Mouse (Mus musculus) ES-E14 (cell line): ENCODE data around the gene Tctex1d1. TPM values are rescaled to one million over a fixed set of nuclear protein-coding genes. Genes with fewer than 3 reads are reported as not detected.

ENCODE experiments used
- DNase-seq: peaks from one replicate; pipeline ENCODE4 v3.0.0-alpha.2; 2013; ENCODE audit warnings: low read depth, low spot score
- H3K27ac ChIP-seq: 2 replicates; pipeline ENCODE4 v1.5.1; 2012; ENCODE audit warnings: low read depth, mild to moderate bottlenecking, low read length, moderate library complexity, mixed read lengths; ENCODE audit not compliant: poor library complexity, insufficient read depth, severe bottlenecking
- H3K36me3 ChIP-seq: 2 replicates; pipeline ENCODE4 v1.6.1; 2012; ENCODE audit warnings: mild to moderate bottlenecking, low read length, moderate library complexity, mixed read lengths; ENCODE audit not compliant: control insufficient read depth, poor library complexity, insufficient read depth, severe bottlenecking
- H3K4me1 ChIP-seq, 2 experiments: fragments of 150-350 bp in 1 of 2; sonication (generic) in 1 of 2; 2 replicates each; pipeline ENCODE4 v1.6.1; 2012; ENCODE audit warnings: low read length in 2 of 2, mild to moderate bottlenecking in 1 of 2, mixed read lengths in 1 of 2; ENCODE audit not compliant: control insufficient read depth in 2 of 2, insufficient read depth in 2 of 2, poor library complexity in 1 of 2
- H3K4me3 ChIP-seq, 2 experiments: fragments of 150-350 bp in 1 of 2; sonication (generic) in 1 of 2; 2 replicates each; pipeline ENCODE4 v1.5.1; 2012; ENCODE audit warnings: low read length in 2 of 2, low read depth in 1 of 2, mild to moderate bottlenecking in 1 of 2, mixed read lengths in 1 of 2; ENCODE audit not compliant: insufficient read depth in 1 of 2, poor library complexity in 1 of 2, severe bottlenecking in 1 of 2
- H3K9ac ChIP-seq: 2 replicates; pipeline ENCODE4 v1.6.1; 2012; ENCODE audit warnings: low read depth, mild to moderate bottlenecking, low read length, mixed read lengths; ENCODE audit not compliant: poor library complexity, insufficient read depth, severe bottlenecking
- H3K9me3 ChIP-seq: fragments of 150-350 bp; sonication (generic); 2 replicates; pipeline ENCODE4 v1.6.1; 2012; ENCODE audit warnings: low read depth, mild to moderate bottlenecking, low read length; ENCODE audit not compliant: control insufficient read depth, insufficient read depth
- CHD2 ChIP-seq: IDR thresholded peaks from 2 replicates; pipeline ENCODE4 v1.6.1; 2014; ENCODE audit warnings: mild to moderate bottlenecking, low read depth, low read length, inconsistent platforms
- HCFC1 ChIP-seq: IDR thresholded peaks from 2 replicates; pipeline ENCODE4 v1.6.1; 2012; ENCODE audit warnings: low read length, inconsistent platforms, borderline replicate concordance; ENCODE audit not compliant: insufficient read depth
- MAFK ChIP-seq: IDR thresholded peaks from 2 replicates; pipeline ENCODE4 v1.6.1; 2014; ENCODE audit warnings: mild to moderate bottlenecking, low read depth, low read length, inconsistent platforms; ENCODE audit not compliant: insufficient read depth
- ZC3H11A ChIP-seq: IDR thresholded peaks from 2 replicates; pipeline ENCODE4 v1.6.1; 2012; ENCODE audit warnings: low read depth, mild to moderate bottlenecking, inconsistent platforms, low read length, borderline replicate concordance
- ZNF384 ChIP-seq: IDR thresholded peaks from 2 replicates; pipeline ENCODE4 v1.6.1; 2012; ENCODE audit warnings: low read depth, low read length, inconsistent platforms
- in situ Hi-C, 2 experiments: fragments of 600-800 bp; cut with MboI; formaldehyde crosslinking; loops; one replicate each; pipeline ENCODE4 v1.15.1; 2025; ENCODE audit warnings: low sequenced_read_pairs in 2 of 2, inconsistent platforms in 1 of 2; ENCODE audit not compliant: unreplicated experiment in 2 of 2
- total RNA-seq: library from RNA; depleted of rRNA; stranded (reverse); fragments of 300-350 nt; gene quantifications from 2 replicates; pipeline ENCODE4 v1.2.3, GENCODE M21; 2012

Gene Tctex1d1
- total RNA-seq, 1 experiment: not detected

DNA sequence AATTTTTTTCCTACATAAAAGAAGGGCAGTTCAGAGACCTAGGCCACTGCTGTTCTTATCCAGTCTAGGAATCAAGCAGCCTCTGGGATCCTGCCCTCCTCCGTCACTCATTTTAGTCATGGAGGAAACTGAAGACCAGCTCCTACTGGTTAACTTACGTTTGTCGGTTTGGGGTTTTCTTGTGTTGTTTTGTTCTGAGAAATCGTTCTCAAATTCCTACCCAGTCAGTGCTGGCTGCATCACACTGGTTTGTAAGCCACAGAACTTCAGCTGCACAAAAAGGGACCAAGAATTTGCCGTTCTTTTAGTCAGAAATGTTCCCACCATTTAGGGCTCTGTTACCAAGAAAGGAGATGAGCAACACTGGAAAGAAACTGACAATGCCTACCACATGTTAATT is 11.0 kb downstream of the Tctex1d1 start:
- Histone ChIP-seq H3K27ac (no peak overlapping the region), H3K9ac (no peak overlapping the region), H3K9me3 (no peaks in the 10 kb centered on the region), H3K4me3 (no peak overlapping the region), H3K4me1 (no peaks in the 10 kb centered on the region), H3K36me3 (no peaks in the 10 kb centered on the region)
- TF ChIP-seq MAFK (no peak), HCFC1 (no peak), ZC3H11A (no peak), ZNF384 (no peak), CHD2 (no peak)
- no peak for DNase-seq
- in situ Hi-C loops: no loop called here

DNA sequence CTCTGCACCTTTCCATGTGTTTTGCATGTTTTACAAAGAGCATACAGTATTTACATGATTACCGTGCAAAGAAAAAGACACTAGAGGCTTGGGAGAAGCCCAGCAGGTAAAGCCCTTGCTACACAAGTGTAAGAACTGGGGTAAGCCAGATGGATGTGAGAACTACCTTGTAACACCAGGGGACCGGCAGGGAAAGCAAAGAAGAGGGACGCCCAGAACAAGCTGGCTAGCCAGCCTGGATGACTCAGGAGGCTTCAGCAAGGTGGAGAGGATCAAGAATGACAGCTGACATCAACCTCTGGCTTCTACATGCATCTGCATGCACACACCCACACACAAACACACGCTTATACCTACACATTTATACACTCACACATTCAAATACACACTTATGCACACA is 11.6 kb downstream of the Tctex1d1 start:
- H3K9me3 ChIP-seq: no peaks in the 10 kb centered on the region
- DNase-seq: no peak
- in situ Hi-C loops: no loop called here
- no peak overlapping the region for H3K9ac ChIP-seq
- H3K4me1 ChIP-seq: no peaks in the 10 kb centered on the region
- H3K36me3 ChIP-seq: no peaks in the 10 kb centered on the region
- TF ChIP-seq ZNF384 (no peak), ZC3H11A (no peak), HCFC1 (no peak), CHD2 (no peak), MAFK (no peak)
- H3K4me3 ChIP-seq: no peak overlapping the region
- H3K27ac ChIP-seq: no peak overlapping the region

DNA sequence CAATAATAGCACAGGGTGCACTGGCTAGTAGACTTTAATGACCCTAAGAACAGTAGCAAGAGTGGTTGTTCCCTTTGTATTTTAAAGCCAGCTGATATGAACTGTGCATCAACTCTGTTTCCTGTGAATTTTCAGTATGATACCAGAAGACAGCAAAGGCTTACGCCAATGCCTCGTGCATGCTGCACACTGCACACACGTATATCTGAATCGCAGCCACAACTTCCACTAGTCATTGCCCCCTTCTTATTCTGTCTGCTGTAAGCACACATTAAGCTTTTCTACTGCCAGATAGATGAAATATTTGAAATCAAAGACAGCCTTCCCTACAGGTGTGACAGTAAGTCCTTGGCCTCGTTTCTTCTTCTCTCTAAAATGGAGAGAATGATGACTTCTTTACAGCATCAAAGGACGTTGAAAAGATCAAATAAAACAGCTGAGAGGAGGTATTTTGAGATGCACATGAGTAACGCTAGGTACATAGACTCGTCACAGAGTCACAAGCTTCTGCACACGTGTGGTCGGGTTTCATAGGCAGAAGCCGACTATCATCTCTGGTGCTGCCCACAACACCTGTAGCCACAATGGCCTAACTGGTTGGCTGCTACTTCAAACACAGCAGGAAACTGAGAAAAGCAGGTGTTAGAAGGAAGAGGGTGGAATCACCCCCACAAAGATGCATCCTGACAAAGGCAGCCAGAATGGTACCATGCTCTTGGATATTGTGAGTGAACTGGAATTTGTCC is 12.4 kb downstream of the Tctex1d1 start:
- no peaks in the 10 kb centered on the region for H3K36me3 ChIP-seq
- in situ Hi-C loops: no loop called here
- DNase-seq: no peak
- H3K27ac ChIP-seq: no peak overlapping the region
- no peak for TF ChIP-seq ZNF384
- no peak for TF ChIP-seq CHD2
- TF ChIP-seq ZC3H11A: no peak
- no peak for TF ChIP-seq HCFC1
- no peak for TF ChIP-seq MAFK
- H3K4me3 ChIP-seq: no peak overlapping the region
- no peak overlapping the region for H3K9ac ChIP-seq
- no peaks in the 10 kb centered on the region for H3K4me1 ChIP-seq
- H3K9me3 ChIP-seq: no peaks in the 10 kb centered on the region

DNA sequence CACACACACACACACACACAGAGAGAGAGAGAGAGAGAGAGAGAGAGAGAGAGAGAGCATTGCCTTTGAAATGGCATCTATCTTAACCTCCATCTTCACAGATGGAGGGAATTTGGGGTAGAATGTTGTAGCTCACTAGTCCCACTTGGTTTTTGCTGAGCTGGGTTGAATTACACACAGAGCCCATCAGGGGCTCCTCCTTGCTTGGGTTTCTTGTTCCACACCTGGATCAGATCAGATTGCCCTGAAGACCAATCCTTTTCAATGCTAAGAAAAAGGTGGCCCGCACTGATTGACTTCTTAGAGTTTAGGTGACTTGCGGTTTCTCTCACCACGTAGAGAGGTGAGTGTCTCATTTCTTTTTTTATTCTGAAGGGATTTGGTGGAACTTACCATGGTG is 13.3 kb downstream of the Tctex1d1 start:
- in situ Hi-C loops: no loop called here
- TF ChIP-seq ZNF384 (no peak), ZC3H11A (no peak), MAFK (no peak), CHD2 (no peak), HCFC1 (no peak)
- no peak overlapping the region for H3K4me3 ChIP-seq
- H3K27ac ChIP-seq: no peak overlapping the region
- no peak overlapping the region for H3K9ac ChIP-seq
- no peaks in the 10 kb centered on the region for H3K4me1 ChIP-seq
- no peaks in the 10 kb centered on the region for H3K9me3 ChIP-seq
- no peak for DNase-seq
- H3K36me3 ChIP-seq: no peaks in the 10 kb centered on the region
